In the genomic region with DNA sequence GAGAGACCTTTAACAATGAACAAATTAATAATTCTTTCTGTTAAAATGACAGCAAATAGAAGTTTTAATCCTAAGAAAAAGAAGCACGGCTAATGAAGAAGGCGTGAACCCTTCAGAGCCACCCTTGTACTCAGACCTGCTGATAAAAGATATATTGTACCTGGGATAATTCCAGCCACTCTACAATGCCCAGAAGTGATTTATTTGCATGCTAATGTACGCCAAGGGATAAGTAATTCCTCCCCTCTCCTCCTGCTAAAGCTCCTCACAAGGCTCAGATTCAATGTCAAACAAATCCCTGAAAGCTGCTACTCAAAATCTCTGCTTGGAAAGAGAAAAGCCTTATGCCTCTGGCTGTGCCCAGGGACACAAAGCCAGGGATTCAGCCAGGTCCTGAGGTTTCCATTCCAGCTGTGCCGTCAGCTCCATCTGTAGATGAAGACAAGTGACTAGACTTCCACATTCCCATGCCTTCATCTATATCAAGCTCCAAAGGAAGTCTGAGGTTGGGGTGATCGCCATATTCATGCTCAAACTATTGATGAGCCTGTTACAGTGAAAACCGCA, we compare ENCODE assay signal across 13 mouse cellular contexts.
"Had no signal": no experiment of that assay in that cellular context is flagged by ENCODE, and none has a peak within 500 bp of the region (broad histone marks: within the 10 kb centered on the region; RNA-seq: fewer than 3 reads in every experiment).

No protein-coding gene starts in this region.

- H3K27me3 ChIP-seq: limb, embryonic 15.5 days; liver, embryonic 12.5 days had no signal

- DNase-seq: kidney, adult 8-10 months; kidney, postnatal 25 days; lung, embryonic 14.5 days; lung, postnatal 10 days; lung, postnatal 4 days; right cerebral cortex, adult 18-20 months; right cerebral cortex, postnatal 25 days; thymus, postnatal 4 days had no signal

- H3K4me2 ChIP-seq: limb, embryonic 15.5 days; liver, embryonic 12.5 days; lung, embryonic 14.5 days had no signal

- H3K9ac ChIP-seq: limb, embryonic 15.5 days; liver, embryonic 12.5 days; lung, embryonic 14.5 days had no signal

- ATAC-seq: inflammation-experienced regulatory T-cells, adult 6 months; intestine, postnatal 0 days; liver, embryonic 12.5 days had no signal

- H3K27ac ChIP-seq: left cerebral cortex, adult 2 months; limb, embryonic 15.5 days; liver, embryonic 12.5 days had no signal

- H3K9me3 ChIP-seq: limb, embryonic 15.5 days; liver, embryonic 12.5 days had no signal

- H3K36me3 ChIP-seq: limb, embryonic 15.5 days; liver, embryonic 12.5 days had no signal

- H3K4me3 ChIP-seq: left cerebral cortex, adult 2 months; limb, embryonic 15.5 days; liver, embryonic 12.5 days had no signal

- H3K4me1 ChIP-seq: limb, embryonic 15.5 days; liver, embryonic 12.5 days had no signal
